Mouse (Mus musculus) olfactory bulb, adult 2 months (tissue): ENCODE measurements at regions not wholly inside any gene's neighbourhood (a gene's known extent, or its start where the extent isn't known, plus 50 kb on each side); places are given as distances from the start of the nearest gene placed in this dataset.
A peak's percentile ranks its signal among the peaks of the same experiment; 100 is the strongest.

Experiments used
- H3K27ac ChIP-seq: fragments of 200-500 bp; 2 replicates; pipeline ENCODE4 v1.5.1; 2012; ENCODE audit warnings: low read depth, low read length; ENCODE audit not compliant: insufficient read depth
- H3K4me1 ChIP-seq: fragments of 200-500 bp; 2 replicates; pipeline ENCODE4 v1.6.1; 2012; ENCODE audit warnings: low read length; ENCODE audit not compliant: control insufficient read depth, insufficient read depth
- H3K4me3 ChIP-seq: fragments of 200-500 bp; 2 replicates; pipeline ENCODE4 v1.5.1; 2012; ENCODE audit warnings: mild to moderate bottlenecking, low read depth, low read length, moderate library complexity; ENCODE audit not compliant: insufficient read depth
- CTCF ChIP-seq: fragments of 200-500 bp; IDR thresholded peaks from 2 replicates; pipeline ENCODE4 v1.5.1; 2012; ENCODE audit warnings: low read depth, mild to moderate bottlenecking, low read length, moderate library complexity; ENCODE audit not compliant: insufficient read depth
- POLR2A ChIP-seq: fragments of 200-500 bp; IDR thresholded peaks from 2 replicates; pipeline ENCODE4 v1.6.1; 2012; ENCODE audit warnings: mild to moderate bottlenecking, low read depth, low read length, moderate library complexity; ENCODE audit not compliant: insufficient read depth
- WGBS: fragments of 180-500 bp; shearing (Covaris S2); methylation state at CpG from one replicate; pipeline ENCODE4 v1.1.7; 2018; 5-methylcytosine and 5-hydroxymethylcytosine counted together

DNA sequence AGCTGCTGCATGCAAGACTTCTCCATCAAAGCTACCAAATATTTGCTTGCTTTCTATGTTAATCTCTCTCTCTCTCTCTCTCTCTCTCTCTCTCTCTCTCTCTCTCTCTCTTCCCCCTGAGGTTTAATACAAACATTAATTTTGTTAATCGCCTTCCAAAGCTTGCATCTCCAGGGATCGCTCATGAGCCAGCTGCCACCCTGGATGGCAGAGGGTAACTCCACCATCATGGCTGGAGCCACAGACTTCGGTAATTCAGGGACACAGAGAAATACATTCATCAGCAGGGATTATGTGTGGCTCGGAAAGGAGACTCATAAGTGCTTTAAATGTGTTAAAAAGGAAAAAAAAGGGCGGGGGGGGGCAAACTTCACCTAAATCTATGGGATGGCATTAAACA, 601.7 kb upstream of the Tenm3 start:
- TF ChIP-seq CTCF = no peak
- no peak for TF ChIP-seq POLR2A

GRCm38 (mm10) chr8:49441270-49441669, 597.5 kb upstream of the Tenm3 start:
- no peak for TF ChIP-seq CTCF
- no peak for TF ChIP-seq POLR2A
- H3K4me3 ChIP-seq = no peak overlapping the region
- no peaks in the 10 kb centered on the region for H3K4me1 ChIP-seq
- H3K27ac ChIP-seq = peak overlapping the region; percentile 36

More for the DNA sequence above, 601.7 kb upstream of the Tenm3 start:
- H3K4me1 ChIP-seq = no peaks in the 10 kb centered on the region
- no peak overlapping the region for H3K4me3 ChIP-seq
- WGBS = 57% methylated on average over 5 of the region's 5 CpGs
- no peak overlapping the region for H3K27ac ChIP-seq

DNA sequence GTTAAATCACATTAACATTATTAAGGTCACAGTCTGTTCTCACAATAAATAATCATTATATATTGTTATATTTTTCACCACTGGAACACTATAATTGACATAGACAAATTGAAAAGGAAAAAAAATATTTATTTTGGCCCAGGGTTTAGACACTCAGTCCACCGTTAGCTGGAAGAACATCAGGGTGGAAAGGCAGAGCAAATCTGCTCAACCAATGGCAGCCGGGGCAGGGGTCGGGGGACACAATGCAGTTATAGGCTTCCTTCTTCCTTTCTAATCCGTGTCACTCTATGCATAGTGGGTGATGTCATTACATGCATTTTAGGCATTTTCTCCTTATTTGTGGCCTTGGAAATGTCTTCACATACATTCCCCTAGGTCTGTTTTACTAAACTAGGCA, 552.8 kb upstream of the Tenm3 start:
- no peaks in the 10 kb centered on the region for H3K4me1 ChIP-seq
- TF ChIP-seq POLR2A (no peak), CTCF (no peak)
- H3K27ac ChIP-seq = no peak overlapping the region
- 92% methylated on average over 4 of the region's 4 CpGs for WGBS
- no peak overlapping the region for H3K4me3 ChIP-seq

- 44% methylated on average over 1 of the region's 1 CpGs for WGBS
- Histone ChIP-seq H3K4me1 (no peaks in the 10 kb centered on the region), H3K4me3 (no peak overlapping the region), H3K27ac (no peak overlapping the region)
- no peak for TF ChIP-seq CTCF
- no peak for TF ChIP-seq POLR2A
Observed at GRCm38 (mm10) chr8:49395029-49395428, 551.3 kb upstream of the Tenm3 start.

DNA sequence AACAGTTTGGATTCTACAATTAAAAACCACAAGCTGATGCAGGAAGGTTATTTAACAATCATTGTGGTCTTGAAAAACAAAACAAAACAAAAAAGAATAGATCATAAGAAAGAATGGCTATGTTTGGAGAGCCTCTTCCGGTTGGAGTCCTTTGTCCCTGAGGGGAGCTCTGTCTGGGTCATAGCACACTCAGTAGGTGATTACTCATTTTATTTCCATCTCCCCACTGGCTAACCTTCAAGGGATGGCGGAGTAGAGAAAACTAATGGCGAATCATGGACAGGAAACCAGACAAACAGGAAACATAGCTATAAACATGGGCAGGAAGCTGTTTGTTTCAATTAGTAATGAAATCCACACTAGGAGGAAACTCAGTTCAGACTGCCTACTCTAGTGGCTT, 545.8 kb upstream of the Tenm3 start:
- Histone ChIP-seq H3K27ac (no peak overlapping the region), H3K4me1 (no peaks in the 10 kb centered on the region), H3K4me3 (no peak overlapping the region)
- TF ChIP-seq CTCF (no peak), POLR2A (no peak)
- 90% methylated on average over 3 of the region's 3 CpGs for WGBS

- no peak overlapping the region for H3K27ac ChIP-seq
- no peaks in the 10 kb centered on the region for H3K4me1 ChIP-seq
- TF ChIP-seq POLR2A (no peak), CTCF (no peak)
- H3K4me3 ChIP-seq = no peak overlapping the region
- whole genome bisulfite sequencing = 40% methylated on average over 2 of the region's 2 CpGs
Observed at GRCm38 (mm10) chr8:49387587-49387986, 543.8 kb upstream of the Tenm3 start.

DNA sequence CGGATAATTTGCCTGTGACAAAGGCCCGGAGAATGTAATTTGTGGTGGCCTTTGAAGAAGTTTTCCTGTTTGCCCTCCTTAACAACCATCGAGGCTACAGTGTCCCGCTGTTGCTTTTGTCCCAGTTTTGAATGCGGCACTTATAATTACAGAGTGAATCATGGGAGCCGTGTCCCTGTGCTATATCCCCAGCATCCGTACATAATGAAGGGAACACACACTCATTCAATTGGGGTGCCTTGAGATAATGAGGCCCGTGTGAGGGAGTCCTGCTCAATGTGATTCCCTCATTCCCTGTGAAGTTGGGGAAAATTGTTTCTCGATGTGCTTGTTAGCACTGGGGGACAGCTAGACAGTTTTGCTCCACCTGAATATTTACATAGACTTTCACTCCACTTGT, 528.9 kb upstream of the Tenm3 start:
- TF ChIP-seq POLR2A (no peak), CTCF (no peak)
- WGBS = 38% methylated on average over 9 of the region's 9 CpGs
- H3K27ac ChIP-seq = no peak overlapping the region
- no peak overlapping the region for H3K4me3 ChIP-seq
- H3K4me1 ChIP-seq = no peaks in the 10 kb centered on the region

GRCm38 (mm10) chr8:49362682-49363081, 518.9 kb upstream of the Tenm3 start:
- Histone ChIP-seq H3K27ac (no peak overlapping the region), H3K4me1 (no peaks in the 10 kb centered on the region), H3K4me3 (no peak overlapping the region)
- no peak for TF ChIP-seq POLR2A
- TF ChIP-seq CTCF = no peak
- WGBS = 67% methylated on average over 2 of the region's 2 CpGs

DNA sequence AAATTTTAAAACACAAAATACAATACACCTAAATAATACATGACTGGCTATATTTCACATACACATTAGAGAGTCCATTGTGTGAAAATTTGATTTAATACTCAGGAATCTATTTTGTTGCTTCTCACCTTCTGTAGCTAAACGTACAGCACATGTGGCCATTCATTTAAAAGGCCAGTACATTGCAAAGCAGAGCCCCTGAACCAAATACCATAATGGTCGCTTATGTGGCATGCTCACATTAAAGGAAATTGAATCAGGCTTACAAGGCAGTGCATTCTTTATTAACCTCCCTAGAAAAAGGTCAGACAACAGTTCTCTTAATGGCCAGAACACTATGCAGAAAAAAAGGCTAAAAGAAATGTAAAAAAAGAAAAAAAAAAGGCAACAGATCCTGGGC, 517.7 kb upstream of the Tenm3 start:
- TF ChIP-seq CTCF = no peak
- no peak for TF ChIP-seq POLR2A
- Histone ChIP-seq H3K4me1 (no peaks in the 10 kb centered on the region), H3K27ac (no peak overlapping the region), H3K4me3 (no peak overlapping the region)
- 84% methylated on average over 2 of the region's 2 CpGs for WGBS

DNA sequence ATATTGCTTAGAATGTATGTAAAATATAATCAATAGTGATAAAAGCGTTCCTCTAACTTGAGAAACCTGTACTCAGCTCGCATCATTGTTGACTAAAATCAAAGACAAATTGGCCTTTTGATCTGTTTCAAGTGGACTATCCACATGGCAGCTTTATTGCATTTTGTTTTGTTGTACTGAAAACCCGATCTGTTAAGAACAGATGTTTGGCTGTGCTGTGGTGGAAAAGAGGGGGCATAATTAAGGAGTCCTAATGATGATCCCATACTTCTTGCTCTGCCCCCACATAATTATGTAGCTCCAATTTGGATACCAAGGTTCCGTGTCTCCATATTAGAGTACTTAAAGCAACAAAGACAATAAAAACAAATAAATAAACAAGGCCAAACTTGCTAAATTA, 516.4 kb upstream of the Tenm3 start:
- no peak overlapping the region; the same call in 1 of the 2 replicates for H3K27ac ChIP-seq
- H3K4me3 ChIP-seq = no peak overlapping the region
- H3K4me1 ChIP-seq = no peaks in the 10 kb centered on the region
- WGBS = 45% methylated on average over 4 of the region's 4 CpGs
- TF ChIP-seq POLR2A (no peak), CTCF (no peak)
